Comparison of ENCODE assay signal across 8 mouse cellular contexts in the genomic region with DNA sequence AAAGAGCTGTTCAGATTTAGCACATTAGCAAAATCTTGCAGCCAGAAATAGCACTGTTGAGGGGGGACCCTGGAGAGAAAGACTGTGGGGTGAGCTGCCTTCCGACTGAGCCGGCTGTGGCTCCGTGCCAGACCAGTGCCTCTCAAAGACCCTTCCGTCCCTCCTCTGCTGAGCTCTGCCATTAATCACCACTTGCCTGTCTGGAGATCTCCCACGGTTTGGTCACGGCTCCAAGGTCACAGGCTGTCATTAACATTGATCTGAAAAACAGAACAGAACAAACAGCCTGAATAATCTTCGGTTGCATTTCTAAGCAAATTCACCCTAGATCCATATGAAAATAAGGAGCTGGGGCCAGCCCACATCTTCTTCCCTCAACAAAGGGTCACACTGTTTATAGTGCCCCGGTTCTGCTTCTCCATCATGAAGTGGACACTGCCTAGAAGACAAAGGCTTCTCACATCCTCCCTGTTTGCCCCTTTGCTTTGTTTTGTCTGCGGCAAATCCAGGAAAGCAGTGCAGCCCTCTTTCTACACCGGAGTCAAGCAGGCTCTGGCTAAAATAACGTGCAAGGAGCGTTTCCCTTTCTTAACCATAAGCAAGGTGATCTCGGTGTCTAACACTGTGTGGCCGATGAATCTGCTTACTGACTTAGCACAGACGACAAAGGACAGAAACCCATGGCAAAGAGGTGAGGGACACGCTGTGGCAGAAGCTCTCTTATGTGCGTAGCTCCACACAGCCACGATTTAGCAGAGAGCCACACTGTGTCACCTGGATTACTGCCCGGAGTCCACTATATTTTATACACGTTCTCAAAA. TPM values are rescaled to one million over a fixed set of nuclear protein-coding genes. Genes with fewer than 3 reads are reported as not detected.
DNase-seq lines count a peak whose midpoint lies in the region; ATAC-seq lines count a peak whose summit lies in the region.

No protein-coding gene starts in this region.

- DNase-seq in kidney, adult 8-10 months: no peak
- DNase-seq in cerebellum, adult 9-10 months: peak; percentile 51
- peak; percentile 35 for DNase-seq in forelimb bud, embryonic 11.5 days (ENCODE audit: low read depth, low spot score)
- DNase-seq in kidney, postnatal 25 days: peak; percentile 34 to 39
- no peak for DNase-seq in natural killer cell, adult 2 months (ENCODE audit: low spot score in 2 of 2)
- no peak for DNase-seq in thymus, postnatal 36 days

- H3K4me3 ChIP-seq in kidney, embryonic 16.5 days (ENCODE audit: low read length): peak overlapping the region; percentile 19
- no peak overlapping the region for H3K4me3 ChIP-seq in midbrain, embryonic 13.5 days (replicated peaks)

- no peaks in the 10 kb centered on the region for H3K9me3 ChIP-seq in kidney, embryonic 16.5 days (ENCODE audit: low read length)
- H3K9me3 ChIP-seq in midbrain, embryonic 13.5 days: no peaks in the 10 kb centered on the region

- WGBS in kidney, embryonic 16.5 days: 10% methylated on average over 20 of the region's 20 CpGs
- WGBS in midbrain, embryonic 13.5 days: 14% methylated on average over 20 of the region's 20 CpGs

- H3K4me2 ChIP-seq in kidney, embryonic 16.5 days (replicated peaks; ENCODE audit: low read depth, low read length): peak overlapping the region; percentile 51
- H3K4me2 ChIP-seq in midbrain, embryonic 13.5 days (replicated peaks): peak overlapping the region; percentile 29

- ATAC-seq in kidney, embryonic 16.5 days (ENCODE audit: low FRiP score, low TSS enrichment): peak; percentile 89
- ATAC-seq in midbrain, embryonic 13.5 days: peak; percentile 88

- no peaks in the 10 kb centered on the region for H3K27me3 ChIP-seq in kidney, embryonic 16.5 days (ENCODE audit: insufficient read depth, low read length)
- H3K27me3 ChIP-seq in midbrain, embryonic 13.5 days: no peaks in the 10 kb centered on the region

- no peaks in the 10 kb centered on the region for H3K36me3 ChIP-seq in kidney, embryonic 16.5 days (ENCODE audit: insufficient read depth, low read length)
- no peaks in the 10 kb centered on the region for H3K36me3 ChIP-seq in midbrain, embryonic 13.5 days

- H3K27ac ChIP-seq in kidney, embryonic 16.5 days (ENCODE audit: low read length): peak overlapping the region; percentile 34
- H3K27ac ChIP-seq in midbrain, embryonic 13.5 days: peak overlapping the region; percentile 93

- peak overlapping the region; percentile 40 for H3K9ac ChIP-seq in kidney, embryonic 16.5 days (replicated peaks; ENCODE audit: low read length)
- peak overlapping the region; percentile 42 for H3K9ac ChIP-seq in midbrain, embryonic 13.5 days (replicated peaks)

- H3K4me1 ChIP-seq in kidney, embryonic 16.5 days (ENCODE audit: insufficient read depth, low read length): peaks cover 22% of the 10 kb centered on the region
- H3K4me1 ChIP-seq in midbrain, embryonic 13.5 days (replicated peaks): peaks cover 25% of the 10 kb centered on the region

RNA-seq across cellular contexts. Expression of a gene that starts 47.5 kb away (rescaled TPM):
- polyA plus RNA-seq in kidney, embryonic 16.5 days (2015; fragmentation: Nextera tagmentation; extraction: Ambion mirVana): 9.6 and 10.5 TPM in 2 replicates
- 8.5 TPM in 2 replicates for polyA plus RNA-seq in midbrain, embryonic 13.5 days (2015; fragmentation: Nextera tagmentation; extraction: Ambion mirVana)

RNA-seq across cellular contexts. Expression of a gene that starts 51.3 kb away (rescaled TPM):
- polyA plus RNA-seq in kidney, embryonic 16.5 days (2015; fragmentation: Nextera tagmentation; extraction: Ambion mirVana): 0.53 and 0.64 TPM in 2 replicates
- 1.1 and 1.6 TPM in 2 replicates for polyA plus RNA-seq in midbrain, embryonic 13.5 days (2015; fragmentation: Nextera tagmentation; extraction: Ambion mirVana)

Comparison
In these comparisons a context has a peak if more than half of its experiments do, and no peak if none do; other contexts are left out.
1. DNase-seq: peak in cerebellum, adult 9-10 months (single experiment), forelimb bud, embryonic 11.5 days (single experiment) and kidney, postnatal 25 days (2 of 2); none in kidney, adult 8-10 months (0 of 2), natural killer cell, adult 2 months (0 of 2) and thymus, postnatal 36 days (0 of 2).